Mouse (Mus musculus) forebrain, embryonic 11.5 days (tissue): Measurements from ENCODE around the gene Mtmr12. TPM values are rescaled to one million over a fixed set of nuclear protein-coding genes. Genes with fewer than 3 reads are reported as not detected.

Experiments
- ATAC-seq: fragments of 200-750 bp; cut with Nextera tagmentation; replicated peaks from 2 replicates; pipeline ENCODE4 v1.8.0; 2017; ENCODE audit warnings: moderate TSS enrichment; ENCODE audit not compliant: low FRiP score
- DNase-seq: peaks from one replicate; pipeline ENCODE4 v3.0.0-alpha.2; 2017; ENCODE audit warnings: low spot score
- H3K27ac ChIP-seq: fragments of 300-500 bp; sonication (generic); 2 replicates; pipeline ENCODE4 v1.5.1; 2014; ENCODE audit warnings: low read depth, low read length
- H3K27me3 ChIP-seq: fragments of 300-500 bp; sonication (generic); 2 replicates; pipeline ENCODE4 v1.6.1; 2014; ENCODE audit warnings: mild to moderate bottlenecking, low read length, mixed read lengths; ENCODE audit not compliant: control insufficient read depth, insufficient read depth
- H3K36me3 ChIP-seq: fragments of 300-500 bp; sonication (generic); 2 replicates; pipeline ENCODE4 v1.6.1; 2014; ENCODE audit warnings: mild to moderate bottlenecking, low read length, moderate library complexity, mixed read lengths; ENCODE audit not compliant: control insufficient read depth, insufficient read depth
- H3K4me1 ChIP-seq: fragments of 300-500 bp; sonication (generic); replicated peaks from 2 replicates; pipeline ENCODE4 v1.6.1; 2014; ENCODE audit warnings: low read length, mixed read lengths; ENCODE audit not compliant: control insufficient read depth, insufficient read depth
- H3K4me2 ChIP-seq: fragments of 300-500 bp; sonication (generic); 2 replicates; pipeline ENCODE4 v1.6.1; 2014; ENCODE audit warnings: low read depth, mild to moderate bottlenecking, low read length, moderate library complexity, mixed read lengths; ENCODE audit not compliant: severe bottlenecking
- H3K4me3 ChIP-seq: fragments of 300-500 bp; sonication (generic); 2 replicates; pipeline ENCODE4 v1.5.1; 2014; ENCODE audit warnings: low read depth, low read length
- H3K9ac ChIP-seq: fragments of 300-500 bp; sonication (generic); 2 replicates; pipeline ENCODE4 v1.6.1; 2014; ENCODE audit warnings: low read length
- H3K9me3 ChIP-seq: fragments of 300-500 bp; sonication (generic); 2 replicates; pipeline ENCODE4 v1.6.1; 2016; ENCODE audit warnings: low read length, mixed read lengths; ENCODE audit not compliant: control insufficient read depth
- WGBS: fragments of 180-500 bp; shearing (Covaris S2); extraction: QIAGEN DNeasy Blood & Tissue Kit; methylation state at CpG from one replicate; pipeline ENCODE4 v1.1.7; 2014; 5-methylcytosine and 5-hydroxymethylcytosine counted together
- polyA plus RNA-seq: library from polyadenylated mRNA; unstranded; fragments of >200 nt; fragmentation: Nextera tagmentation; extraction: Ambion mirVana; gene quantifications from 2 replicates; pipeline ENCODE4 v1.2.1, GENCODE M21; 2014

Gene Mtmr12
- polyA plus RNA-seq, 1 experiment from 2014 or later, result 21.2 TPM

DNA sequence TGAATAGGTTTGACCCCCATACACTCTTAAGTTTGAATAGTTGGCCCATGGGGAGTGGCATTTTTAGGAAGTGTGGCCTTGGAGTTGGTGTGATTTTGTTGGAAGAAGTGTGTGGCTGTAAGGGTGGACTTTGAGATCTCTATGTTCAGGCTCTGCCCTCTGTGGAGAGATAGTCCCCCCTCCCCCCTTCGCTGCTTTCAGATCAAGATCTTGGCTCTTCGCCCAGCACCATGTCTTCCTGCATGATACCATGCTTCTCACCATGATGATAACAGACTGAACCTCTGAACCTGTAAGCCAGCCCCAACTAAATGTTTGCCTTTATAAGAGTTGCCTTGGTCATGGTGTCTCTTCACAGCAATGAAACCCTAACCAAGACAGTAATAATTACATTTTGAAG lies 86.9 kb downstream of the Mtmr12 start:
- ATAC-seq (no peak), DNase-seq (peak; percentile 28)
- WGBS, result 82% methylated on average over 2 of the region's 2 CpGs
- H3K27ac ChIP-seq, result no peak overlapping the region
- no peaks in the 10 kb centered on the region for H3K27me3 ChIP-seq
- no peaks in the 10 kb centered on the region for H3K36me3 ChIP-seq
- no peaks in the 10 kb centered on the region for H3K9me3 ChIP-seq
- H3K4me1 ChIP-seq, result no peaks in the 10 kb centered on the region
- H3K4me3 ChIP-seq, result no peak overlapping the region
- no peak overlapping the region for H3K4me2 ChIP-seq
- no peak overlapping the region for H3K9ac ChIP-seq

- H3K4me3 ChIP-seq, result no peak overlapping the region
- DNase-seq, result no peak
- ATAC-seq, result no peak
- 68% methylated on average over 2 of the region's 2 CpGs for WGBS
- H3K9me3 ChIP-seq, result no peaks in the 10 kb centered on the region
- H3K27me3 ChIP-seq, result no peaks in the 10 kb centered on the region
- H3K4me1 ChIP-seq, result no peaks in the 10 kb centered on the region
- H3K36me3 ChIP-seq, result no peaks in the 10 kb centered on the region
- no peak overlapping the region for H3K27ac ChIP-seq
- no peak overlapping the region for H3K9ac ChIP-seq
- H3K4me2 ChIP-seq, result no peak overlapping the region
Observed at GRCm38 (mm10) chr15:12296228-12296627, 91.4 kb downstream of the Mtmr12 start.

DNA sequence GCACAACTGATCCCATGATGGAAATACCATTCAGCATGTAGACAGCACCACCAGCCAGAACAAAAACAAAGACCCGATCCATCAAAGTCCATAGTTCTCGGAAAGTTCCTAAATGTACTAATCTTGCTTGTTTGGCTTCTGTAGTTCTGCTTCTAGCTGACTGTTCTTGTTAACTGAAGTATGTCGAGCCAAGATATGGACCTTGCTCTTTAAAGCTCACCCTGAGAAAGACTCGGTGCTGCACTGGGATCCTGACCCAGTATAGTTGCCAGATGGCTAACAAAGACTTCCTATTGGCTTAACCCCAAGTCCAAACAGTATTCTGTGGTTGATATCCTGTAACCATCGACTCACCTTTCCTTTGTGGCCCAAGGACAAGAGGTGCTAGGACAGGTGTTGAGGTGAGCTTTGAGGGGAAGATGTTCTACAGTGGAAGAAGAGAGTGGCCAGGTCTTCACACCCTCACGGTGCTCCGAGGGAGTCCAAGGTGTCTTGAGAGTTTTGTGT lies 93.5 kb downstream of the Mtmr12 start:
- H3K4me2 ChIP-seq, result no peak overlapping the region
- no peaks in the 10 kb centered on the region for H3K4me1 ChIP-seq
- no peak overlapping the region for H3K9ac ChIP-seq
- H3K27me3 ChIP-seq, result no peaks in the 10 kb centered on the region
- DNase-seq (no peak), ATAC-seq (no peak)
- H3K27ac ChIP-seq, result no peak overlapping the region
- no peak overlapping the region for H3K4me3 ChIP-seq
- H3K9me3 ChIP-seq, result no peaks in the 10 kb centered on the region
- no peaks in the 10 kb centered on the region for H3K36me3 ChIP-seq
- WGBS, result 89% methylated on average over 7 of the region's 7 CpGs

- no peaks in the 10 kb centered on the region for H3K36me3 ChIP-seq
- H3K4me3 ChIP-seq, result no peak overlapping the region
- ATAC-seq (no peak), DNase-seq (peak; percentile 16)
- H3K9ac ChIP-seq, result no peak overlapping the region
- H3K4me1 ChIP-seq, result no peaks in the 10 kb centered on the region
- H3K27me3 ChIP-seq, result no peaks in the 10 kb centered on the region
- no peak overlapping the region for H3K27ac ChIP-seq
- no peaks in the 10 kb centered on the region for H3K9me3 ChIP-seq
- no peak overlapping the region for H3K4me2 ChIP-seq
- WGBS, result 81% methylated on average over 5 of the region's 6 CpGs
Observed at GRCm38 (mm10) chr15:12301771-12302170, 96.9 kb downstream of the Mtmr12 start.

DNA sequence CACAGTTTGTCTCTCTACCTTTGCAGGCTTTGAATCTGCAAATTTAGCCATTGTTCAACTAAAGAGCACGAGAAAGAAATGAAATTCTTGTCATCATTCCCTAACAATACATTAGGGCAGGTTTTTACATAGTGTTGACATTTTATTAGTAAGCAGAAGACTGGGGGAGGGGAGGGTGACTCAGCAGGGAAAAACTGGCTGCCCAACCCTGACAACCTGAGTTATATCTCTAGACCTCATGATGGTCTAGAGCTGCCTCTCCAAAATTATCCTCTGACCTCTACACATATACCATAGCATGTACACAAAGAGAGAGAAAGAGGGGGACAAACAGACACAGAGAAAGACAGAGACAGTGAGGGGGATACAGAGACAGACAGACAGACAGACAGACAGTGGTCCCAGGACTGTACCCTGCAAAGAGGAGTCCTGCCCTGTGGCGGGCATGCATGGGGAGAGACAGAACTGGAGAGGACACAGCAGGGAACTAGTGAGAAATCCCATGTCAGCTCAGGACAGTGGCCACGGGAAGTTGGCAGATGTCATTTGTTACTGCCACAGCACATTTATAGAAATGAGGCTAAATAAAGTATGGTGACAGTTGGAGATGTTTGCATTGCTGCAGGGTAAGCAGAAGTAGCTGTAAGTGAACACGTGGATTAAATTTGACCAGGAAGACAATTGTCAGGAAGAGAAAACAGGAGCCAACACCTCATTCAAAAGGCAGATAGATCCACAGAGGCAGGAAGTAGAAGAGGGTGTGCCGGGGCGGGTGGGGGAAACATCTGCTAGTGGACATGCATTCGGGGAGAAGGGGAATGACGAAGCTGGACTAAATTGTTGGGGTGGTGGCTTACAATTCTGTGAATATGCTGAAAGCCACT lies 101.6 kb downstream of the Mtmr12 start:
- ATAC-seq (no peak), DNase-seq (peak; percentile 47)
- Histone ChIP-seq H3K9me3 (no peaks in the 10 kb centered on the region), H3K4me1 (no peaks in the 10 kb centered on the region), H3K4me2 (no peak overlapping the region), H3K27ac (no peak overlapping the region), H3K9ac (no peak overlapping the region), H3K4me3 (no peak overlapping the region), H3K36me3 (no peaks in the 10 kb centered on the region), H3K27me3 (no peaks in the 10 kb centered on the region)
- 74% methylated on average over 8 of the region's 8 CpGs for WGBS

GRCm38 (mm10) chr15:12307114-12307513 lies 102.3 kb downstream of the Mtmr12 start:
- no peak overlapping the region for H3K27ac ChIP-seq
- no peaks in the 10 kb centered on the region for H3K36me3 ChIP-seq
- H3K4me2 ChIP-seq, result no peak overlapping the region
- H3K9me3 ChIP-seq, result no peaks in the 10 kb centered on the region
- no peaks in the 10 kb centered on the region for H3K27me3 ChIP-seq
- no peaks in the 10 kb centered on the region for H3K4me1 ChIP-seq
- H3K9ac ChIP-seq, result no peak overlapping the region
- ATAC-seq, result no peak
- no peak overlapping the region for H3K4me3 ChIP-seq
- 82% methylated on average over 4 of the region's 4 CpGs for WGBS
- DNase-seq, result peak; percentile 25

DNA sequence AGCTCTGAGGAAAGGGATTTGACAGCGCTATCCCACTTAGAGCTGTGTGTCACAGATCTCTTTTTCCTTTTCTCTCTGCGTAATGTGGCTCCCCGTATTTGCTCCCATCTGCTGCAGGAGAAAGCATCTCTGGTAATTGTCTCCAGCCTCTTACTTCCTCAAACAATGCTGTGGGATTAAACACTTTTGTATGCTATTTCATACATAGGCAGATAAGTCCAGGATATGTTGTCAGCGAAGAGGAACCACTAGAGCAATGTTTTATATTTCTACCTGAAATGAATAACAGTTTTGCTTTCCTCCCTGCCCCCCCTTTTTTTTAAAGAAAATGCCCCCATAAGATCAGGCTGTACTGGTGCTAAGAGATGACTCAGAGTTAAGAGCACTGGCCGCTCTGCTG lies 103.7 kb downstream of the Mtmr12 start:
- Histone ChIP-seq H3K4me2 (no peak overlapping the region), H3K27ac (no peak overlapping the region), H3K4me3 (no peak overlapping the region), H3K4me1 (no peaks in the 10 kb centered on the region), H3K36me3 (no peaks in the 10 kb centered on the region), H3K9ac (no peak overlapping the region), H3K9me3 (no peaks in the 10 kb centered on the region), H3K27me3 (no peaks in the 10 kb centered on the region)
- ATAC-seq, result no peak
- WGBS, result 93% methylated on average over 5 of the region's 5 CpGs
- DNase-seq, result no peak

DNA sequence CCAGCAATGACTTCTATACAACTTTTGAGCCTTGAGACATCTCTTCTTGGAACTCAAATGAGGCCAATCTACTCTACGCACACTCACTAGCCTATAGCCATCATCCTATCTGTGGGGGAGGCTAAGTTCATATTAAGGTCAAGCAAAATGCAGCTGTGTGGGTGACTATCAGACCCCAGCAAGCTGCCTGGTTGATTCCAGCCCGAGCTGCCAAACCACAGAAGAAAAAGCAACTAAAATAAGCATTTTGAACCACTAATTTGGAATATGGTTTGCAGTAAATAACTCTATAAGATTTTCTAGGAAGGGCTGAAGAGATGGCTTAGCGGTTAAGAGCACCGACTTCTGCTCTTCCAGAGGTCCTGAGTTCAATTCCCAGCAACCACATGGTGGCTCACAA lies 105.8 kb downstream of the Mtmr12 start:
- H3K9me3 ChIP-seq, result no peaks in the 10 kb centered on the region
- H3K27ac ChIP-seq, result no peak overlapping the region
- ATAC-seq (no peak), DNase-seq (no peak)
- H3K36me3 ChIP-seq, result no peaks in the 10 kb centered on the region
- no peak overlapping the region for H3K4me2 ChIP-seq
- H3K9ac ChIP-seq, result no peak overlapping the region
- no peaks in the 10 kb centered on the region for H3K27me3 ChIP-seq
- H3K4me1 ChIP-seq, result no peaks in the 10 kb centered on the region
- no peak overlapping the region for H3K4me3 ChIP-seq
- WGBS, result 90% methylated on average over 4 of the region's 4 CpGs

DNA sequence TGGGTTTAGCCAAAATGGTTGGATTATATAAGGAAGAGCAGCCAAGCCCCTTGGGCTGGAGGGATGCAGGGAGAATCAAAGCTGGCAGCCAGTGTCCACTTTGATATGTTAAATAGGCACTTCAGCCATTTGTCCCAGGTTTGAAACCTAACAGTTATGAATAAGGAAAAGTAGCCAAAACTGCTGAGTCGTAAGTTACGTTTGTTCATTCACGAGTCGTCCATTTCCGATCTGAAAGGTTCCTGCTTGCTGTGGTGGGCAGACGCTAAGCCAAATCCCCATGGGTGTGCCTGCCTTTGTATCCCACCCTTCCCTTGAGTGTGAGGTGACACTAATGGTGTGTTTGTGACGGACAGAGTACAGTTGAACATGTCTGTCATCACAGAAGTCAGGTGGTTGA lies 106.6 kb downstream of the Mtmr12 start:
- 89% methylated on average over 7 of the region's 7 CpGs for WGBS
- H3K36me3 ChIP-seq, result no peaks in the 10 kb centered on the region

More for the DNA sequence above, 106.6 kb downstream of the Mtmr12 start:
- H3K4me2 ChIP-seq, result no peak overlapping the region
- no peak overlapping the region for H3K9ac ChIP-seq
- H3K27ac ChIP-seq, result no peak overlapping the region
- H3K9me3 ChIP-seq, result no peaks in the 10 kb centered on the region
- DNase-seq, result no peak
- H3K4me1 ChIP-seq, result no peaks in the 10 kb centered on the region
- no peak for ATAC-seq
- H3K4me3 ChIP-seq, result no peak overlapping the region
- H3K27me3 ChIP-seq, result no peaks in the 10 kb centered on the region
